Mouse (Mus musculus) olfactory bulb, adult 2 months (tissue): ENCODE measurements around the gene Twnk.

Source experiments
- CTCF ChIP-seq: fragments of 200-500 bp; IDR thresholded peaks from 2 replicates; pipeline ENCODE4 v1.5.1; 2012; ENCODE audit warnings: low read depth, mild to moderate bottlenecking, low read length, moderate library complexity; ENCODE audit not compliant: insufficient read depth
- POLR2A ChIP-seq: fragments of 200-500 bp; IDR thresholded peaks from 2 replicates; pipeline ENCODE4 v1.6.1; 2012; ENCODE audit warnings: mild to moderate bottlenecking, low read depth, low read length, moderate library complexity; ENCODE audit not compliant: insufficient read depth

GRCm38 (mm10) chr19:45002301-45002700 lies 3.2 kb upstream of the Twnk start:
- 0 out of 2 replicates have a peak, but pooled peaks have one; percentile 12 for TF ChIP-seq CTCF
- TF ChIP-seq POLR2A = no peak
